Mouse (Mus musculus) monocyte, adult 5-6 weeks (primary cell): ENCODE results near the gene Stk10. TPM values are rescaled to one million over a fixed set of nuclear protein-coding genes. Genes with fewer than 3 reads are reported as not detected.

Experiments used
- ATAC-seq: fragments of 153-309, 156-312 bp; replicated peaks from 2 replicates; pipeline ENCODE4 v1.8.0; 2017; ENCODE audit warnings: mild to moderate bottlenecking; ENCODE audit not compliant: low TSS enrichment, insufficient number of reproducible peaks, severe bottlenecking, poor library complexity, low FRiP score
- total RNA-seq: library from RNA; stranded (forward); fragments of 200-1000, 200-491, 200-594 nt; gene quantifications from 3 replicates; pipeline ENCODE4 v1.2.3, GENCODE M21; 2017

The Stk10 gene
- total RNA-seq, 1 experiment from 2014 or later, result 432 TPM

GRCm38 (mm10) chr11:32519354-32519753 is 13.8 kb upstream of the Stk10 start:
- no peak for ATAC-seq

GRCm38 (mm10) chr11:32521246-32521645 is 11.9 kb upstream of the Stk10 start:
- no peak for ATAC-seq

GRCm38 (mm10) chr11:32524122-32524920 is 8.8 kb upstream of the Stk10 start:
- ATAC-seq, result no peak

GRCm38 (mm10) chr11:32527006-32527405 is 6.1 kb upstream of the Stk10 start:
- ATAC-seq, result no peak

- ATAC-seq, result no peak
These were observed 3.0 kb upstream of the Stk10 start for GRCm38 (mm10) chr11:32530151-32530550.

GRCm38 (mm10) chr11:32531871-32532764 is 987 bp upstream of the Stk10 start, which contains the start of gene Efcab9:
Gene Efcab9 (minus strand): TSS chr11:32532081.
- ATAC-seq, result no peak

- ATAC-seq, result peak; percentile 67
These were observed 567 bp downstream of the Stk10 start for GRCm38 (mm10) chr11:32533482-32534261.

GRCm38 (mm10) chr11:32534453-32535075 is 1.5 kb downstream of the Stk10 start:
- ATAC-seq, result 0 out of 2 replicates have a peak, but pooled peaks have one; percentile 0

- no peak for ATAC-seq
These were observed 2.5 kb downstream of the Stk10 start for GRCm38 (mm10) chr11:32535646-32536045.

- ATAC-seq, result no peak
These were observed 3.8 kb downstream of the Stk10 start for GRCm38 (mm10) chr11:32536954-32537353.

- ATAC-seq, result no peak
These were observed 5.3 kb downstream of the Stk10 start for GRCm38 (mm10) chr11:32538435-32538834.

GRCm38 (mm10) chr11:32538846-32539245 is 5.7 kb downstream of the Stk10 start:
- peak; percentile 11 for ATAC-seq

- ATAC-seq, result no peak
These were observed 6.6 kb downstream of the Stk10 start for GRCm38 (mm10) chr11:32539717-32540116.

GRCm38 (mm10) chr11:32540463-32540862 is 7.4 kb downstream of the Stk10 start:
- ATAC-seq, result no peak

GRCm38 (mm10) chr11:32542181-32542580 is 9.1 kb downstream of the Stk10 start:
- ATAC-seq, result 0 out of 2 replicates have a peak, but pooled peaks have one; percentile 2

- peak; percentile 75 for ATAC-seq
These were observed 9.7 kb downstream of the Stk10 start for GRCm38 (mm10) chr11:32542687-32543411.

GRCm38 (mm10) chr11:32544041-32544440 is 10.9 kb downstream of the Stk10 start:
- no peak for ATAC-seq

GRCm38 (mm10) chr11:32544497-32544896 is 11.4 kb downstream of the Stk10 start:
- no peak for ATAC-seq
